Mouse (Mus musculus): ENCODE results near the gene Mat2a.
"Not testable (repeated sequence)": the region's sequence is repeated elsewhere in the genome, so short reads cannot be mapped to it uniquely, and the experiment has no call there.

Gene Mat2a

DNA sequence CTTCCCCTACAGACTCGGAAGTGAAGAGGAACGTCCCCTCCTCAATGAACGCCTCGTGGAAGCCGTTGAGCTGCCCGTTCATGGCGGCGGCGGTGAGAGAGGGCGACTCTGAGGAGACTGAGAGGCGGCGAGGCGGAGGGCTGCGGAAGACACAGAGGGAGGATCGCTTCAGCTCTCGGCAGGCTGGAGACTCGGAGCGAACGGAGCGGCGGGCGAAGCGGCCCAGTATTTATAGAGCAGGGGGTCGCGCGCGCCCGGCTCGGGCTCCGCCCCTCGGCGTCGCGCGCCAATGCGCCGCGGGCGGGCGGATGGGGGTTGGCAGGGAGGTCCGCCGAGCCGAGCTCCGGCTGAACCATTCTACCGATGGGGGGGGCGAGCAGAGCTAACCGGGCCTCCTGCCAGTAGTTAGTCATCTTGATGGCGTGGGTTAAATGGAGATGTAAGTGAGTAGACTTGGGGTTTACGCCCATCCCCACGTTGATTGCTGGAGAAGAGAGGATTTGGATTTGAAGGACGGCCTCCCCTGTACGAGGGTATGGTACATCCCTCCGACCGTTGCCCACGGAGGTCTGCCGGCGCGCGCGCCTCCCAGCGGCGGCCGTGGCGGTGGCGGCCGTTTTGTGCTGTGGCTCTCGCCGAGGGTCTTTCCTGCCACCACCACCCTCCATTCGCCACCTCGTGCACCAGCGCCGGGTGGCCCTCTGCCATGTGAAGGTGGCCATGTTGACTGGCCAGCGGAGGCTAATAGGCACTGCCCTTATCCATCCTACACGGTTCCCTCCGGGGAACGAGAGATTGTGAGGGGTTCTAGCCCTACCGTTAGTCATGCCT lies at the start of gene Mat2a:
TSS of gene Mat2a (minus strand) at position 204 of the 831 bp plus-strand sequence.
- DNase-seq (ENCODE audit: low spot score in 2 of 2) = peak; percentile 92 to 96

- DNase-seq (ENCODE audit: low spot score in 2 of 2) = no peak
Measured at GRCm38 (mm10) chr6:72488850-72489249, 49.5 kb upstream of the Mat2a start.

- no peak for DNase-seq (ENCODE audit: low spot score in 2 of 2)
Measured at GRCm38 (mm10) chr6:72487282-72487681, 47.9 kb upstream of the Mat2a start.

- no peak for DNase-seq (ENCODE audit: low spot score in 2 of 2)
Measured at GRCm38 (mm10) chr6:72486307-72486706, 46.9 kb upstream of the Mat2a start.

- no peak for DNase-seq (ENCODE audit: low spot score in 2 of 2)
Measured at GRCm38 (mm10) chr6:72484887-72485286, 45.5 kb upstream of the Mat2a start.

GRCm38 (mm10) chr6:72482156-72482555 lies 42.8 kb upstream of the Mat2a start:
- no peak for DNase-seq (ENCODE audit: low spot score in 2 of 2)

- no peak for DNase-seq (ENCODE audit: low spot score in 2 of 2)
Measured at GRCm38 (mm10) chr6:72480422-72480702, 41.0 kb upstream of the Mat2a start.

GRCm38 (mm10) chr6:72479645-72480421 lies 40.5 kb upstream of the Mat2a start:
- DNase-seq (ENCODE audit: low spot score in 2 of 2) = no peak

DNA sequence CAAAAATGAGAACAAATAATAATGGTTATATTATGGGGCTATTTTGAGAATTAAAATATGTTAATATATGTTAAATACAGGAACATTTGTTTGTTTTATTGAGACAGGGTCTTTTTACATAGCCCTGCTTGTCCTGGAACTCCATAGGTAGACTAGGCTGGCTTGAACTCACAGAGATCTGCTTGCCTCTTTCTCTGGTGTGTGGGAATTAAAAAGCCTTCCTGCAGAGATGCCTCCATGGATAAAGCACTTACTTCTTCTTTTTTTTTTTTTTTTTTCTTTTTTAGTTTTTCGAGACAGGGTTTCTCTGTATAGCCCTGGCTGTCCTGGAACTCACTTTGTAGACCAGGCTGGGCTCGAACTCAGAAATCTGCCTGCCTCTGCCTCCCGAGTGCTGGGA lies 39.3 kb upstream of the Mat2a start:
- not testable (repeated sequence) for DNase-seq (ENCODE audit: low spot score in 2 of 2)

DNA sequence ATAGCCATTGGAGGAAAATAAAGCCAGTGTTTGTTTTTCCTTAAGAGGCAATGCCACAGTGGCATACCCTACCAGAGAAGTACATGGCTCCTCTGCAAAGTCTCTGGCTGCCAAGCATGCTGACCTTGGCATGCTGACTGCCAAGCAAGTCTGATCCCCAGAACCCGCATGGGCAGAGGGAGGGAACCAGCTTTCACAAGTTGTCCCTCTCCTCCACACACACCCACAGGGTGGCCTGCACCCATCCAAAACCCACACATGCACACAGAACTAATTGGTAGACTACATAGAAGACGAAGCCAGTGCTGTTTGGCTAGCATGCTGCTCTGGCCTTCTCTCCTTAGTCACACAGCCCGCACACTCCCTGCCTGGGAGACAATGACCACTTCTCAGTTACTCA lies 38.3 kb upstream of the Mat2a start:
- no peak for DNase-seq (ENCODE audit: low spot score in 2 of 2)

DNA sequence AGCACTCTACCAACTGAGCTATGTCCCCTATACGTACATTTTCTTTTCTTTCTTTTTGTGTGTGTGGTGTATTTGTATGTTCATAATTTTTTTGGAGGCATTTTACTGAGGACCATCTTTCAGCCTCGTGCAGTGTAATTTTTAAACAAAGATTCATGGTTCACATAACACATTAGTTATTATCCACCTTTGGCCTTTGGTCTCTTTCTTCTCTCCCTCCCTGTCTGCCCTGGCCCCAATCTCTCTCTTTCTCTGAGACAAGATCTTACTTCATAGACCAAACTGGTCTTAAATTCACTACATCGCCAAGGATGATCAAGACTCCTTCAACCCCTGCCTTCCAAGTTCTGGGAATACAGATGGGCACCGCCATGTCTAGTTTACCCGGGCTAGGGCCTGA lies 37.5 kb upstream of the Mat2a start:
- DNase-seq (ENCODE audit: low spot score in 2 of 2) = no peak

DNA sequence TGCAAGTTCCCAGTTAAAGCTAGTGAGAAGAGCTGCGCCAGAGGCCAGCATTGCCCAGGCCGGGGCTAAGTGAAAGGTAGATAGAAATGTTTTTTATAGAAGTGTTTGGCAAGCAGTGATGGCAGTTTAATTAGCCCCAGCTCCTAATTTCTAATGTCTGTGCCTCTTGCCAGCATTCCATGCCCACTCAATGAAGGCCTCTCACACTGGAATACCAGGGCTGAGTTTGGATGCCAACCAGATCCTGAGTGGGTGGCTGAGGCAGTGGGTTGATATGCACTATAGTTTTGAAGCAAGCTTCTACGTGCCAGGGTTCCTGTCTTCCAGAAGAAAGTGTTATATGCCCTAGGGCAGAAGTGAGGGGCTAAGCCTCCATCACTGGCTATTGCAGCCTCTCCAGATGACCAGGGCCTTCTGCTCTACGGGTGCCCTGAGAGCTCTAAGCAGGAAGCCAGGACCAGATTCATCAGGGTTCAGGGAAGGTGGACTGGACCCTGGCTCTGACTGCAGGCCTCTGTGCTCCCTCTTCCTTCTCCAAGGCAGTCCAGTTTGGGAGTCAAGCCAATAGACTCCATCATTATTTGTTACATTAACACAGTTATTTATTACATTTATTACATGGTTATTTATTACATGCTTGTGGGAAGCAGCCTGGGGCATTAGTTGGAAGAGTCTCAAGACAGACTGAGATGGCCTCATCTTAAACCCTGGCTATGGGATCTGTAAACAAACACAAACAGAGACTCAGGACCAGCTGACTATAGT lies 36.0 kb upstream of the Mat2a start:
- no peak for DNase-seq (ENCODE audit: low spot score in 2 of 2)

DNA sequence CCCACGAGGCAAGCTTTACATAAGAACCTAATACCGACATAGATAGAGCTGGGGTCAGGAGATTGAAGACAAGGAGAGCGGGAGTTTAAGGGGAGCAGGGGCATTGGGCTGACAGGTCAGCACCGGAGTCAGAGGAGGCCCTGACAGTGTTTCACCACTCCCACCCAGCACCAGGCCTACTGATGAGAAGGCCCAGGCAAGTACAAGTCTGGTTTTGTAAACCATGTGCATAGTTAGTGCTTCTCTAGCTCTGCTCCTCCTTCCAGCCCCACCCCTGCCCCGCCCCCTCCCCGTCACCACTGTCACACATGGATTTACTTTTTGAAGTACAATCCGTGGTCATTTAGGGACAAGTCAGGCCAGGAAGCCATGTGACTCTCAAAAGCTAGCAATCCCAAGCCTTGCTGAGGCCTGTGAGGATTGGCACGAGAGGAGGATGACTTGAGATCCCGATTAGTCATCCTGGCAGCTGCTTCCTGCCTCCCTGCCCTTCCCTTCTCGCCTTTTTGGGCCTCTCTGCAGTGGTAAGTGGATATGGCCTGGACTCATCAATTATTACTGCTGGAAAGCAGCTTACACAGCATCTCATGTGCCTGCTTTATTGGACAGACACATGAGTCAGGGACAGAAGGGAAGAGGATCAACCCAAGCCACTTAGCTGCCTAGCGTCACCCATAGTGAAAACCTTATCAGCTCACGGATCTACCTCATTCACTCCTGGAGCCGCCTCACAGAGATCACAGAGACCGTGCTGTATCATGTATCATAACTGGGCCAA lies 34.1 kb upstream of the Mat2a start:
- no peak for DNase-seq (ENCODE audit: low spot score in 2 of 2)

DNA sequence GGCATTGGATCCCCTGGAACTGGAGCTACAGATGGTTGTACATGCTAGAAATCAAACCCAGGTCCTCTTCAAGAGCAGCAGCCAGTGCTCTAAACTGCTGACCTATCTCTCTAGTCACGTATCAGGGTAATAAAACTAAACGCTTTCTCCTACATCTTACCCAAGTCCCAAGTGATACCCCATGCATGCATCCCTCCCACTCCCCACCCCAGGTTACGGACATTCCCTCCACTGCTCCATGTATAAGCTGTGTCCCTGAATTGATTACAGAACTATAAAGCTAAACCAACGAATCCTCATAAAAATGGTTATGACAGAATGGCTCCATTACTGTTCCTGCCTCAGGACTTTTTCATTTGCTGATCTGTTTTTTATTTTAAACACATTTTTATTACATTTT lies 26.8 kb upstream of the Mat2a start:
- DNase-seq (ENCODE audit: low spot score in 2 of 2) = no peak

- DNase-seq (ENCODE audit: low spot score in 2 of 2) = no peak
Measured at GRCm38 (mm10) chr6:72465361-72466157, 26.2 kb upstream of the Mat2a start.

DNA sequence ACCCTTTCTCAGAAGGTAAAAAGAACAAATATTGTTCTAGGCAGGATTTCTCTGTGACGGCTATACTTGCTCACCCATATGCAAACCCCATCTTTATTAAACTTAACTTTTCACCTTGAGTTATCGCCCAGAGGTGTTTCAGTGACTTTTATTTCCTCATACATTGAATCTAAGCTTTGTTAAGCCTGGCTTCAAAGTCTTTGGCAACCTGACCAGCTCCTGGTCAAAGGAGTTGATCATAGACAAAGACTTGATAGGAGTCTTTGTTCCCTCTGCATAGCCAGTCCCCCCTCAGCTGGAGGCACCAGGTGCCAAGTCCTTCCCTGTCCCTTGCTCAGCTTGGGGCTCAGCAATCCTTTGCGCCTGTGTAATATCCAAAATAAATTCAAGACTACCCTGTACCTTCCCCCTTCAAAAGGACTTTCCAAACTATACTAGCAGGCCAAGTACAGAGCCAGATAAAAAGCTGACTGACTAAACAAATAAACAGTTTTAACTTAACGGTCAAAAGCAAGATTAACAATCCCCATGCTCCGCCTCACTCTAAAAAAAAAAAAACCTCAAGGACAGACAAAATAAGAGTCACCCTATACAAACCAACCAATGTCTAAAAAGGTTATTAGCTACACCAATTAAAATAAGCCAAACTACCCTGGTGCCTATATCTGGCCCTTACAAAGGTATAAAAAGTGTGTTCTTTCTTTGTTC lies 23.3 kb upstream of the Mat2a start:
- DNase-seq (ENCODE audit: low spot score in 2 of 2) = not testable (repeated sequence)

DNA sequence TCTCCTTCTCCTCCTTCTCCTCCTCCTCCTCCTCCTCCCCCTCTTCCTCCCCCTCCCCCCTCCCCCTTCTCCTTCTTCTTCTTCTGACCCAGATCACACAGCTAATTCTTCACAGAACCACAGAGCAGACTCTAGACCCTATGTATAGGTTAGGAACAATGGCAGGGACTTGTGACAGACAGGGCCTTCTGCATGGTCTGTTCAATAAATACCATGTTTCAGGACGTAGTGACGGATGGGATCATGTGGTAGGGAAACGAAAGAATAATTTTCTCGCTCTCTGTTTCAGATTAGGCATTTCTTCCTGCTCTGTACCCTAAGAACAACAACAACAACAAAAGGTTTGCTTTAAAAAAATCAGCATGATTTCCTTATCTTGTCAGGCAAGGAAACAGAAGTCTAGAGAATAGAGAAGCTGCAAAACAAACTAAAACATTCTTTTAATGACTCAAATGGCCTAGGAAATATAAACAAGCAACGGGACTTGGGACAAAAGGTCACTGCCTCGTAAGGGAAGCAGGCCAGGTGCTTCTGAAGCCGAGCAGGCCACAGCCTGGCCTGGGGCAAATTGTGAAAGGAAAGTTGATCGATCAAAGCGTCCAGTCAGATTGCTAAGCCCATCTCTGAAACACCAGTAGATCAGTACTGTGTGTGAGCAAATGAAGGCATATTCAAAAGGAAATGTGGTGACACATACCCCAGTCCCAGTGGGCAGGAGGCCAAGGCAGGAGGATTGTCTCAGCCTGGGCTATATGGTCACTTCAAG lies 20.9 kb upstream of the Mat2a start:
- no peak for DNase-seq (ENCODE audit: low spot score in 2 of 2)

DNA sequence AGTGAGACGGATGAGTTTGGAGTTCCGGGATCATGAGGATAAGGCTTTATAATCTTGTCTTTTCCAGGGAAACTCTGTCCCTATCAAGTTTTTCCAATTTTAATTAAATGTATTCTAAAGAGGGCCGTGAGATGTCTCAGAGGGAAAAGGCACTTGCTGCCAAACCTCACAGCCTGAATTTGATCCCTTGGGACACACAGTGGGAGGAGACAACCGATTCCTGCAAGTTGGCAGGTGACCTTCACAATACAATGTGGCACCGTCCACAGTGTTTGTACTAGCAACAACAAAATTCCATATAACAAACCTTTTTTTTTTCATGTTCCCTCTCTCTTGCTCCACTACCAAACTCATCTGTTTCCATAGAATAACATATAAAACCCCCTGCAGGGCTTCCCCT lies 19.6 kb upstream of the Mat2a start:
- no peak for DNase-seq (ENCODE audit: low spot score in 2 of 2)

- no peak for DNase-seq (ENCODE audit: low spot score in 2 of 2)
Measured at GRCm38 (mm10) chr6:72458418-72458817, 19.1 kb upstream of the Mat2a start.

GRCm38 (mm10) chr6:72456567-72456966 lies 17.2 kb upstream of the Mat2a start:
- DNase-seq (ENCODE audit: low spot score in 2 of 2) = no peak

Measured in spleen, postnatal 4 days (tissue).